Mouse (Mus musculus) retina, adult 2 months (tissue): ENCODE results near the gene Klhdc9.
A peak's percentile ranks its signal among the peaks of the same experiment; 100 is the strongest.

Source experiments
- DNase-seq: peaks from one replicate; pipeline ENCODE4 v3.0.0-alpha.2; 2012; ENCODE audit warnings: low read depth, low spot score

The Klhdc9 gene

DNA sequence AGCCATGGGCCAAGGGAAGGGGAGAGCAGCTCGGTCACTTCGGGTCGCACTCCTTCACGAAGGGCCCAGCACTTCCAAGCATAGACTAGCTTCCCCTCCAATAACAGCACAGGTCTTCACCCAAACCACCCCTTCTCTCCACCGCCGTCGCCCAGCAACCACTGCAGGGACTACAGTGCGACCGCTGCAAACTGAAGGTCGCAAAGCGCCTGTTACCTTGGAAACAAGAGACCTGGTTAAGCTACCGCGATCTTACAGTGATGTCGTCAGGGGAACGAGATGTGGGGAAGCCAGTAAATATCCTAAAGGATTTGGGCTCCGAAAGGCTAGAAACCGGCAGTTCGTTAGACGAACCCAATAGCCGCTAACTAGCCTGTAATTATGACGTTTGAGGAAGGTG lies at the start of gene Klhdc9:
Gene Klhdc9 (minus strand): TSS at position 143 of the 400 bp plus-strand sequence.
- peak; percentile 54 for DNase-seq

DNA sequence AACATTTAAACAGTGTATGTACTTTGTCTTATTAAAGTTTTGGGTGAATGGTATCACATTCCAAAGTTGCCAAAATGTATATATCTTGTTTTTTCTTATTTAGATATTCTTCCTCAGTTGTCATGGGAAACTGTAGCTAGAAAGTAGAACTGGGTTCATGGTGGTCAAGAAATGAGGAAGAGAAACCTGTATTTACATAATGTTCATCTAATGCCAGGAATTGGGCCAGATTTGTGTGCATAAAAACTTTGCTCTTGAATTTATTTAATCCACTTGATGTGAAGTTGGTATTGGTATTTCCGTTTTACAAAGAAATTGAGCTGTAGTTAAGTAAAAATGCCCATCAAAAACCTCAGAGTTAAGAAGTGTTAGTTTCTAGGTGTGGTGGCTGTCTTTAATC lies 49.6 kb upstream of the Klhdc9 start:
- no peak for DNase-seq

DNA sequence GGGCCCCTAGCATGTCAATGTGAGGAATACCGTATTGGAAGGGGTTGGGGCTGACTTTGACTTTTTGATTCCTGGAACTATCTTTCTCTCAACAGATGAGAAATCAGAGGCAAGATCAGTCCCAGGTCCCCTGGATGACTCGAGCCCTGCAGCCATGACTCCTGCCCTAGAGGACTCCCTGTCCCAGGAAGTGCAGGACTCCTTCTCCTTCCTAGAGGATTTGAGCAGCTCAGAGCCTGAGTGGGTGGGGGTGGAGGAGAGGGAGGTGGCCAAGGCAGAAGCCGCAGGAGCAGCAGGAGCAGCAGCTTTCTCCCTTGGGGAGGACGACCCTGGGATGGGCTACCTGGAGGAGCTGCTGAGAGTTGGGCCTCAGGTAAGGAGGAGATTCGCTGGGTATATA lies 46.7 kb upstream of the Klhdc9 start:
- DNase-seq, result no peak

DNA sequence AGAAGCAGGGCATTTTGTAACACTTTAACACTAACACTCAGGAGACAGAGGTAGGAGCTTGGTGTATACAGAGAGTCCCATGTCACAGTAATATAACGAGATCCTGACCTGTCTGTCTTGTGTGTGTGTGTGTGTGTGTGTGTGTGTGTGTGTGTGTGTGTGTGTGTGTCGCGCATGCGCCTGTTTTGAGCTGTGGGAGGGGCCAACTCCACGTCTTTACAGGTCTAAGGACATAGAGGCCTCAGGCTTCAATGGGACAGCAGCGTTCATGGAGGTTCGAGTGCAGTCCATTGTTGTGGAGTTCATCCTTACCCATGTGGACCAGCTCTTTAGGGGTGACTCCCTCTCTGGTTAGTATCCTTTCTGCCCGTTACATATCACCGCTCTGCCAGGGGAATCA lies 42.4 kb upstream of the Klhdc9 start:
- DNase-seq, result no peak

DNA sequence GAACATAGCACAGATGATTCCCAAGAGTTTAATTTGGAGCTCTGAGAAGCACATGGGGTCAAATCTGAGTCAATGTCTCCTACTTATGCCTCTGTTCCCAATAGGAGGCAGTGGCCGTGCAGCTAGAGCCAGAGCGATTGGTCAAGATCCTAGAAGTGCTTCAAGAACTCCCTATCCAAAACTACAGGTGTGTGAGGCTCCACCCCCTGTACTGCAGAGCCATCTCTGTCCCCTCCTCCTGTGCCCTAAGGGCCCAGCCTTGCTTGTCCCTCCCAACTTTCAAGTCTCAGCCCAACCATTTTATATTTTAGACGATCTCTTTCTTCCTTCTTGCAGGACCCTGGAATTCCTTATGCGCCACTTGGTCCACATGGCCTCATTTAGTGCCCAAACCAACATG lies 41.2 kb upstream of the Klhdc9 start:
- no peak for DNase-seq

DNA sequence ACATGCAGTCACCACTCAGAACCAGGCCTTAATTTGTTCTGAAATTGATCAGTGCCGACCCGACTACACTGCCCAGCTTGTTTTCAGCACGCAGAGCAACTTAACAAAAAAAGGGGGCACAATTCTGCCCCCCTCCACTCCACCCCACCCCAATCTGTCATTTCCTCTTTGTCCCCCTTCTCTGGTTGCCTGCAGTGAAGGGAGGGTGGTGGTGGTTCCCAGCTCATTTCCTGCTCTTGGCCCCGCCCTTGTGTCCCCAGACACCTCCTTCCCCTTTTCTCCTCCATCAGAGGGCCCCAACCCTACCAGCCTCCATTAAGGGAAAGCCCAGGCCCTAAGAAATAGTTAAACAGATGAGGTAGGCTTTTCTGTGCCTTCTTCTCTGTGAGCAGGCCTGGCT lies 29.5 kb upstream of the Klhdc9 start:
- DNase-seq, result no peak

DNA sequence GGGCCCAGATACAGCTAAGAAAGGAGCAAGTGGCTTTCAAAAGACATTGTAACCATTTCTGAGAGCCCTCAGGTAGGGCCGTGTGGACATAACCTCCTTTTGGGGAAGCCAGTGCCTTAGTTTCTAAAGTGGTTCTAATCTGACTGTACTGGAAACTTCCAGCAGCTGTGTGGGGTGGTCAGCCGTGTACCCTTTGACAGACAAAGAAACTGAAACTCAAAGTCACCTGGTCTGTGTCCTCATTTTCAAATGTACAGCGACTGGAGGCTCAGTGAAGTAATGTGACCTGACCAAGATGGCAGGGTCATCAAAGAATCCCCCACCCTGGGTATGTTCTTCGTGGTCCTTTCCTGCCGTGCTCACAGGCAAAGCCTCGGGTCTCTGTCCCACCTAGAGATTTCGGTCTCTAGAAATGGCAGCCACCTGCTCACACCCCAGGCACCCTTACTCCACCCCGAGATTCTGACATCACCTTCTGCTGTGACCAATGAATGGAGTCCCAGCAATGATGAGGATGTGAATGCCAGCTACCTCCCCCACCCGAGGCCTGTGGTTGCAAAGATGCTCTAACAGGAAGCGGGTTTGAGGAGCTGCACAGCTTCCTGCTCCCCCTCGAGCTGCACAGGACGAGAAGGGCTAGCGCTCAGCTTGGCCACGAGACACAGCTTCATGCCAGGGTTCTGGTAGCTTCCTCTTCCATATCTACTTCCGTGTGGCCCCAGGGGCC lies 27.9 kb upstream of the Klhdc9 start, which contains the start of gene Arhgap30:
Gene Arhgap30 (plus strand): TSS at position 579 of the 727 bp plus-strand sequence.
- no peak for DNase-seq

DNA sequence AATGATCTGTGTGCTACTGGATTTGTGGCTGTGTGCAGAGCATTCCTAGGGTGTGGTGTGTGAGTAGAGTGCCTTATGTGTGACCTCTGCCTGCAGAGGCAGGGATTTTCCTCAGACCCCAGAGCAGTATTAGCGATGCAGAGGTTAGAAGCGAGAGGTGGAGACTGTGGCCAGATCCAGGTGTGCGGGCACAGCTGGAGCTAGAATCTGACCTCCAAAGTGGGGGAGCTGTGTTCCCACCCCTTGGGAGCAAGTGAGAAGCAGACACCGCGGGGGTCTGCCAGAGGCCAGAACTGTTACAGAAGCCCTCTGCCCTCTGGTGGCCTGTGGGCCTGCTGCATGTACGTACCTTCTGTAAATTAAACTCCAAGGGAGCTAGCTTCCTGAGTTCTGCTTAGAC lies 26.5 kb upstream of the Klhdc9 start:
- no peak for DNase-seq

DNA sequence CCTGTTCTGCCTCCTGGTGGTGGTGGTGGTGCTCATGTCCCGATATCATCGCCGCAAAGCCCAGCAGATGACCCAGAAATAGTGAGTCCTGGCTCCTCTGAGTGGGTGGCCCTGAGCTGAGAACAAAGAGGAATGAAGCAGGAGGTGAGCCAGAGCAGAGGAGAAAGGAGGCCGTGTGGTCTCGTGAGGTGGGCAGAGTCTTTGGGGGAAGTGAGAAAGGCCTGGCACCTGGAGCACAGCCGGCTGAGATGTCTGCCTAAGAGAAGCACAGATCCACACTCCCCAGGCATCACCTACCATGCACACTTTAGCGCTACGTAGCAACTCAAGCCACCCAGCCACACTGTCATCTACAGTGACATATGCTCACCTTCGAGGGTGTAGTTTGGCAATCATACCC lies 24.6 kb upstream of the Klhdc9 start:
- DNase-seq, result no peak

DNA sequence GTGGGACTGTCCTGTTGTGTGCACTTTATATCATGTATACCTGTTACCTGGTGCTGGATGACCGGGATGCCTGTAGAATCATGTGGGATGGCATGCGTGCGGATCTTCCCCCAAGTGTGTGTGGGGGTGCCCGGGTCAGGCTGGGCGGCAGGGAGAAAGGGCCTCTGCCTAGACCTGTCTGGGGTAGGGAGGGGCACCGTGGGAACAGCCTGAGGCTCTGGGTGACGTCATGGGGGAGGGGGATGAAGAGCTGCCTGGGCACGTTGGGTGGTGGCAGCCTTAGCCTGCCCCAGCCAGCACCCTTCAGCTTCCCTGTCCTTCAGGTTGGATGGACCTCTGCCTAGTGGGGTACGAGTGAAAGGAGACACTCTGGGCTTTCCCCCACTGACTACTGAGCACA lies 23.8 kb upstream of the Klhdc9 start:
- no peak for DNase-seq

DNA sequence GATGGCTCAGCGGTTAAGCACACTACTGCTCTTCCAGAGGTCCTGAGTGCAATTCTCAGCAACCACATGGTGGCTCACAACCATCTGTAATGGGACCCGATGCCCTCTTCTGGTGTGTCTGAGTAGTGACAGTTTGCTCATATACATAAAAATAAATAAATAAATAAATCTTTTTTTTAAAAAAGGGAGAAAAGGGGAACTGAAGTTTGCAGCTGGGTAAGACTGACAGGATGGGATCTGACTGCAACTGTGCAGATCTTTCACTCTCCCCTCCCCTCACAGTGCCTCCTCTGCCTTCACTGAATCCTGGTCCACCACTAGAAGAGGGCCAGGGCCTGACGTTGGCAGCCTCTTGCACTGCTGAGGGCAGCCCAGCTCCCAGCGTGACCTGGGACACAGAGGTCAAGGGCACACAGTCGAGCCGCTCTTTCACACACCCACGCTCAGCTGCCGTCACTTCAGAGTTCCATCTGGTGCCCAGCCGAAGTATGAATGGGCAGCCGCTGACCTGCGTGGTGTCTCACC lies 21.6 kb upstream of the Klhdc9 start:
- no peak for DNase-seq

DNA sequence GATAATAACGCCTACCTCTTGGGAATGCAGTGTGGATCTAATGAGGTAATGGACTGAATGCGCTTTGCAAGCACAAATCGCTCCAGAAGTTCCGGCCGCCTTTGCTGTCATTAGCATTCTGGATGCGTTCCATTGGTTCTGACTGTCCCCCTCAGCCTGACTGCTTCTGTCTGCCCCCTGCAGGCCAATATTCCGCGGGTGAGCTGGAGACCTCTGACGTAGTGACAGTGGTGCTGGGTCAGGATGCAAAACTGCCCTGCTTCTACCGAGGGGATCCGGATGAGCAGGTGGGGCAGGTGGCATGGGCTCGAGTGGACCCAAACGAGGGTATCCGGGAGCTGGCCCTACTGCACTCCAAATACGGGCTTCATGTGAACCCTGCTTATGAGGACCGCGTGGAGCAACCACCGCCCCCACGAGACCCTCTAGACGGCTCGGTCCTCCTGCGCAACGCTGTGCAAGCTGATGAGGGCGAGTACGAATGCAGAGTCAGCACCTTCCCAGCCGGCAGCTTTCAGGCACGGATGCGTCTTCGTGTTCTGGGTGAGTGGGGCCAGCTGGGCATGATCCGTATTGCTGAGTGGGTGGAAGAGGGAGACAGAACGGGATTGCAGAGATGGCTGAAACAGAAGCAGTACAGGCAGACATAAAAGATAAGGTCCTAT lies 19.5 kb upstream of the Klhdc9 start:
- peak; percentile 45 for DNase-seq

DNA sequence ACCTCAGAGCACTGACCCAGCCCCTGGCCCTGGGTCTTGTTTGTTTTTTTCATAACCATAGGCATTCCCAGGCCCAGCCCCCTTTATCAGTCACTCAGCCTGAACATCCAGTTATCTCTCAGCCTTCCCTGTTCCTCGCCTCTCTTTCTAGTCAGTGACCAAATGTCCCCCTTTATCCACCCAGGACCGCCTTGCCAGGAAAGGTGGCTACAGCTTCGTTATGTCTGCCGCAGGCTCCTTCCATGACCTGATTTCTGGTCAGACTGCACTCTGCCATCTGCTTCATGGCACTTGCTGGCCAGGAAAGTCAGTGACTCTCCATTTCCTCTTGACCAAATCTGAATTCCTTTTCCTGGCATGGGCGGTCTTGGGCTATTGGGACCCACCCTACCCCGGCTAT lies 17.7 kb upstream of the Klhdc9 start:
- DNase-seq, result no peak

DNA sequence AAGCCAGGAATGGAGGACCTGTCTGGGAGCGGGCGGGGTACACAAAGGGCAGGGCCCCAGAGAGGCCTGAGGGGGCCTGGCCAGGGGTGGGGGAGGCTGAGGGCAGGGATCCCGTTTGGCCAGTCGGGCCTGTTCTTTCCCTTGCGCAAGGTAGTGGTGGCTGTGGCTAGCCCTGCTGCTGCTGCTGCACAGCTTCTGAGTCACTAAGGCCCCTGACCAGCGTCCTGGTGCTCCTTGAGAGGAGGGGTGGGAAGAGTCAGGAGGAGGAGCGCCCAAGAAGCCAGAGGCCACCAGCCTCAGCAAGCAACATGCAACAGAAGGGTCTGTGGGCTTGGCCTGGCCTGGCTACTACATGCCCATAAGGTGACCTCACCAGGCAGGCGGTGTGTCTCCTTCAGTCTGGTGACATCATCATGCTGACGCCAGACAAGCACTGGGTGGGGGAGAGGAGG lies 15.1 kb upstream of the Klhdc9 start:
- no peak for DNase-seq

DNA sequence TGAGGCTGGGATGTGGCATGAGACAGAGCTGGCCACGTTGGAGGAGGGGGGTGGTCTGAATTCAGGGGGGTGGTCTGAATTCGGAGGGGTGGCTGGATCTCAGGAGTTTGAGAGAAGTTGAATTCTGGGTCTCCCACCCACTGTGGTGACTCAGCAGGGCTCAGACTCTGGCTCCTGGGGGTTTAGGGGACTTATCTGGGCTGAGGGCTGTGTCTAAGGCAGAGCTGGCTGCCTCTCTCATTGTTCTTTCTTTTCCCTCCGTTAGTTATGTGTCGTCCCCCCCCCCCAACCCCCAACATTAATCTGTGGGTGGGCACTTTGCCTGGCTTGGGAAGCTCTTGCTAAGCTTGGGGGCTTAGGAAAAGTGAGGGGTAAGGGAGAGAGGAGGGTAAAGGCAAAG lies 13.3 kb upstream of the Klhdc9 start:
- DNase-seq, result no peak

DNA sequence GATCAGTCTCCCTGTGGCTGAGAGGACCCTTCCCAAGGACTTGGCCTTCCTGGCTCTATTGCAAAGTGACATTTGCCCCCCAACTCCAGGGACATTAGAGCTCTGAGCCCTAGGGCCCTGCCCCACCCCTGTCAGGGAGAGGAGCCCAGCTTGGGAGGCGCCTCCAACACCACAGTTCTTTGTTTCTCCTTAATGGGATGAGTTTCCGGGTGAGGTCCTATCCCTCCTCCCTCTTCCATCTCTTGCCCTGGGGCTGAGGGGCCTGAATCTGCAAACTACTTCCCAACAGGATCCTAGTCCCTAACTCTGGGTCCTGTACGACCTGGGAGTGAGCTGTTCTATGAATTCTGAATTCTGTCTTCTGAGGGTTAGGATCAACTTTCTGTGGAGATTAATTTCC lies 12.3 kb upstream of the Klhdc9 start:
- no peak for DNase-seq

DNA sequence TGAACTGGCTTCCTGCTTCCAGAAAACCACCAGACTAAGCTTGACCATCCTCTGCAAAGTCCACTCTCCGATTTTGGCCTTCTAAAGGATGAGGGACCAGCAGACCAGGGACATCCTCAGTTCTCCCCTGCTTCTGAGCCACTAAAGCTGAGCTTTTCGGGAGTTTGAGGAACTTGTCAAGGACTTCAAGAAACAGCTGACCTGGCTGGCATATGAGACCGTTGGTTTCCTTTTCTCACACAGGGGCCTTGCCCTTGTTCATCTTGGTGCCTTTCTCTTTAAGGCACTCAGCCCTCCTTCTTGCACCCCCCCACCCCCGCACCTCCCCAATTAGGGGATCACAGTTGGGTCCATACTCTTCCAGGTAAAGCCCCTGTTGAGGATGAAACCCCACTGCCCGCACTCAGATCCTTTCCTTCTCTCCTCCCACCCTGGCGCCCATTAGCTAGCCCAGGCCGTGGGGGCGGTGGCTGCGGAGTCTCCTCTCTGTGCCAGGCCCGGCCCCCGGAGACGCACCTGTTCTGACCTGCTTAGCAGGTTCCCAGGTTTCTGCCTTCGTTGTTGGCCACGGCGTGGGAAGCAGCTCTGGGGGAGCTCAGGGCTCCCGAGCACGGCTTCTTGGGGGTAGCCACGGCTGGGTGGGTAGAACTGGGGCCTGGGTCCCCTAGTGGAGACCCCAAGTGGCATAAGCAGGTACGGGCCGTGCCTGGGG lies 9.4 kb upstream of the Klhdc9 start, which contains the start of gene Nectin4:
Gene Nectin4 (plus strand): TSS at position 255 of the 712 bp plus-strand sequence.
- no peak for DNase-seq

DNA sequence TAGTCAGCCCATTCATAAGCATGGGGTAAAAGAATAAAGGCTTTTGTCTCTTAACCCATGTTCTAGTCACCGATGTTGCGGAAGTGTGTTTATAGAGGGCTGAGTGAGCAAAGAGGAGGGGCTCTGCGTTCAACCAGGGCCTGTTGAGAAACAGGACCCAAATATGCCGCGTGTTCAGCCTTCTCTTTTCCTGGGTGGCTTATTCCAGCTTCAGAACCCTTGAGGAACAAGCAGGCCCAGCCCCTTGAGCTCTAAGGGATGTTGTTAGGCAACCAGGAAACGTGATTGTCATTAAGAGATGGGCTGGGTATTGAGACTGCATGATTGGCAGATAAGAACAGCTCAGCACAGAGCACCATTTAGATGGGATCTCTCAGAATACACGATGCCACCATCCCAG lies 5.3 kb upstream of the Klhdc9 start:
- no peak for DNase-seq

DNA sequence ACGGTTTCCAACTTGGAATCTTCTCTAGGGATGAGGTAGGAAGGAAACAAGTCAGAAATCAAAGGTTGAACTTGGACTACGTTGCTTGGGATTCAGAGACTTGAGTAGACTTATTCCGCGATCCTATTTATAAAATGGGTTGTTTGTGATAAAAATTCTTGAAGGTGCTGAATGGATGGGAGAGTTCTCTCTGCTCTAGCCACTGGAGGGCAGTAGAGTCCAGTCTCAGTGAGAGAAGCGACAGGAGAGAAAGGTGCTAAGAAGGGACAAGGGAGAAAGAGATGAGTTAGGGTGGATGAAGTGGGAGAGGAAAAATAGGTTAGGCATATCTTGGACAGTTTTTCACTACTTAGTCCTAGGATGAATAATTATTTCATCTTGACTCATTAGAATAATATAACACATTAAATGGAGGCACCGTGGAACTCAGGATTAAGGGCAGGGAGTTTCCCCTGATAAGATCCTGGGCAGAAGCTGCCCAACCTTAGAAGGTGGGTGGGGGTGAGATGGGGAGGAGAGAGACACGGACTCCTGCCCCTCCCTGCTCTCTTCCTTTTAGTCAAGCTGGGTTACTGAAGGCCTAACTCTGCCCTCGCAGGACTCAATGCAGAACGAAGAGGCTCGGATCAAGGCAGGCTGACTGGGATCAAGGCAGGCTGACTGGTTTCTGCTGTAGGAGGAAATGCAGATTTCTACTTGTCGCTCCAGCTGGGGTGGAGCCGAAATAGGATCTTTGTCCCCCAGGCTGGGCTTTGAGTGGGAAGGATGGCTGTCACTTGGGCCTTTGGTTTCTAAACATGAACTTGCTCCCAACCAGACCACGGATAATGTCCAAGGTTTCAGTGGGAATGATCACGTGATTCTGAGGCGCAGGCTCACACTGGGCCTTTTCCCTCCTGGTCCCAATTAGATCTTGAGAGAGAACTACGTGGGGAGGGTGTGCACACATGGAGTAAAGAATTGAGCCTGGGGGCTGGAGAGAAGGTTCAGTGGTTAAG lies 807 bp upstream of the Klhdc9 start:
- DNase-seq, result peak; percentile 48

DNA sequence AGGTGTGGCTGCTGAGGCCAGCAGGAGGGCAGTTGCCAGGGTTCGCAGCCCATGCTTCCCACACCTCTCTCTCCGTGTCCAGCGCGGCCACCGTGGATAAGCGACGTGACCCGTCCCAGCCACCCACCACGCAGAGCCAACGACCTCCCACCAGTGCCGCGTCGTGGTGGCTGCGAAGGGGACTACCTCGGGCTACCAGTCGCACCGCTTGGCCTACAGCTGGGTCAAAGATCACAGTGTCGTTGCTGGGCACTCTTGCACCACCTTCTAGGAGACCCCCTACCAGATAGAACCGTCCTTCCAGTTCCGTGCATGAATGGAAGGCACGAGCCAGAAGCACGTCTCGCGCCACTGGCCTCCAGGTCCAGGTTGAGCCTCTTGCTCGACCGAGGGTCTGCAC lies 345 bp downstream of the Klhdc9 start:
- DNase-seq, result no peak

DNA sequence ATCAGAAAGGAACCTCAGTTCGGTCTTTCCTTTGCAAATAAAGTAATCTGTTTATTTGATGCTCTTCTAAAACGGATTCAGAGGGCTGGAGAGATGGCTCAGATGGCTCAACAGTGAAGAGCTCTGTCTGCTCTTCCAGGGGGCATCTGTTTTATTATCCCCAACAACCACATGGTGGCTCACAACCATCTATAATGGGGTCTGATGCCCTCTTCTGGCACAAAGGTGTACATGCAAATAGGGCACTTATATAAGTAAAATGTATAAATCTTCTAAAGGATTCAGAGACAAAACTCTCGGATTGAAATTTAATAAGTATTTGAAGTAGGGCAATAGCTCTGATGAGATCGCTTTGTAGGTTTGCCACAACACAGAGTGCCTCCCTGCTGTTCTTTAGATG lies 2.2 kb downstream of the Klhdc9 start:
- no peak for DNase-seq
